Mouse (Mus musculus) erythroblast, embryonic 14.5 days (primary cell): ENCODE data around the gene Ppia. TPM values are rescaled to one million over a fixed set of nuclear protein-coding genes. Genes with fewer than 3 reads are reported as not detected.
"Not testable (repeated sequence)": the region's sequence is repeated elsewhere in the genome, so short reads cannot be mapped to it uniquely, and the experiment has no call there.

ENCODE experiments used
- H3K27me3 ChIP-seq: 2 replicates; pipeline ENCODE4 v1.6.1; 2012; ENCODE audit warnings: inconsistent platforms; ENCODE audit not compliant: control insufficient read depth
- H3K36me3 ChIP-seq: 2 replicates; pipeline ENCODE4 v1.6.1; 2012; ENCODE audit warnings: mild to moderate bottlenecking, inconsistent platforms; ENCODE audit not compliant: control insufficient read depth
- H3K4me1 ChIP-seq: 2 replicates; pipeline ENCODE4 v1.6.1; 2012; ENCODE audit warnings: inconsistent platforms; ENCODE audit not compliant: control insufficient read depth
- H3K4me3 ChIP-seq: replicated peaks from 2 replicates; pipeline ENCODE3; 2012; ENCODE audit warnings: moderate library complexity, mild to moderate bottlenecking, inconsistent platforms
- H3K9me3 ChIP-seq: 2 replicates; pipeline ENCODE4 v1.6.1; 2012; ENCODE audit warnings: low read length, inconsistent platforms, mixed read lengths; ENCODE audit not compliant: control insufficient read depth
- GATA1 ChIP-seq: IDR thresholded peaks from 2 replicates; pipeline ENCODE4 v1.6.1; 2012; ENCODE audit warnings: low read length, inconsistent platforms, mixed read lengths
- TAL1 ChIP-seq: IDR thresholded peaks from 3 replicates; pipeline ENCODE4 v1.6.1; 2012; ENCODE audit warnings: low read length, inconsistent platforms, mixed read lengths
- polyA plus RNA-seq: library from polyadenylated mRNA; stranded (reverse); fragments of >175 nt; gene quantifications from 2 replicates; pipeline ENCODE4 v1.2.3, GENCODE M21; 2012

Gene Ppia
- polyA plus RNA-seq = 5.4 and 5.5 TPM in 2 replicates

GRCm38 (mm10) chr11:6414751-6415550 lies at the start of gene Ppia:
TSS of gene Ppia (plus strand) at chr11:6415443.
- TF ChIP-seq GATA1 (no peak), TAL1 (no peak)
- Histone ChIP-seq H3K27me3 (peaks cover 2% of the 10 kb centered on the region; the same call in 1 of the 2 replicates), H3K36me3 (peaks cover 50% of the 10 kb centered on the region), H3K9me3 (peaks cover 27% of the 10 kb centered on the region), H3K4me1 (peaks cover 56% of the 10 kb centered on the region), H3K4me3 (peak within 1 kb of the TSS; percentile 82)

- Histone ChIP-seq H3K4me3 (no peak overlapping the region), H3K9me3 (no peaks in the 10 kb centered on the region), H3K36me3 (no peaks in the 10 kb centered on the region), H3K4me1 (peaks cover 13% of the 10 kb centered on the region), H3K27me3 (peaks cover 6% of the 10 kb centered on the region; the same call in 1 of the 2 replicates)
- no peak for TF ChIP-seq TAL1
Measured at GRCm38 (mm10) chr11:6365885-6366284, 49.4 kb upstream of the Ppia start.

GRCm38 (mm10) chr11:6366434-6366833 lies 48.8 kb upstream of the Ppia start:
- TF ChIP-seq TAL1 = no peak
- no peak for TF ChIP-seq GATA1
- Histone ChIP-seq H3K36me3 (no peaks in the 10 kb centered on the region), H3K9me3 (no peaks in the 10 kb centered on the region), H3K4me3 (no peak overlapping the region), H3K4me1 (peaks cover 13% of the 10 kb centered on the region), H3K27me3 (peaks cover 6% of the 10 kb centered on the region; the same call in 1 of the 2 replicates)

- Histone ChIP-seq H3K4me1 (peaks cover 13% of the 10 kb centered on the region), H3K36me3 (no peaks in the 10 kb centered on the region), H3K9me3 (no peaks in the 10 kb centered on the region), H3K27me3 (peaks cover 6% of the 10 kb centered on the region; the same call in 1 of the 2 replicates), H3K4me3 (no peak overlapping the region)
- TF ChIP-seq TAL1 (no peak), GATA1 (no peak)
Measured at GRCm38 (mm10) chr11:6367156-6367555, 48.1 kb upstream of the Ppia start.

- not testable (repeated sequence) for H3K9me3 ChIP-seq, H3K36me3 ChIP-seq, H3K27me3 ChIP-seq, H3K4me3 ChIP-seq
- peaks cover 13% of the 10 kb centered on the region for H3K4me1 ChIP-seq
Measured at GRCm38 (mm10) chr11:6367986-6368385, 47.3 kb upstream of the Ppia start.

- H3K27me3 ChIP-seq = no peaks in the 10 kb centered on the region
- TF ChIP-seq TAL1 (no peak), GATA1 (no peak)
Measured at GRCm38 (mm10) chr11:6371376-6372155, 43.7 kb upstream of the Ppia start.

GRCm38 (mm10) chr11:6372784-6373183 lies 42.5 kb upstream of the Ppia start:
- Histone ChIP-seq H3K4me3 (no peak overlapping the region), H3K36me3 (no peaks in the 10 kb centered on the region), H3K4me1 (peaks cover 5% of the 10 kb centered on the region), H3K9me3 (no peaks in the 10 kb centered on the region), H3K27me3 (no peaks in the 10 kb centered on the region)
- TF ChIP-seq TAL1 (no peak), GATA1 (no peak)

More at GRCm38 (mm10) chr11:6371376-6372155, 43.7 kb upstream of the Ppia start:
- Histone ChIP-seq H3K36me3 (no peaks in the 10 kb centered on the region), H3K4me3 (no peak overlapping the region), H3K9me3 (no peaks in the 10 kb centered on the region), H3K4me1 (peaks cover 5% of the 10 kb centered on the region)

GRCm38 (mm10) chr11:6380916-6381315 lies 34.3 kb upstream of the Ppia start:
- no peaks in the 10 kb centered on the region for H3K9me3 ChIP-seq
- H3K27me3 ChIP-seq = no peaks in the 10 kb centered on the region
- TF ChIP-seq TAL1 = no peak
- no peak for TF ChIP-seq GATA1
- H3K4me3 ChIP-seq = no peak overlapping the region
- H3K4me1 ChIP-seq = no peaks in the 10 kb centered on the region
- H3K36me3 ChIP-seq = no peaks in the 10 kb centered on the region

GRCm38 (mm10) chr11:6388126-6388725 lies 27.0 kb upstream of the Ppia start:
- H3K4me3 ChIP-seq = peak overlapping the region; percentile 91
- H3K27me3 ChIP-seq = no peaks in the 10 kb centered on the region
- H3K4me1 ChIP-seq = peaks cover 37% of the 10 kb centered on the region
- TF ChIP-seq TAL1 = no peak
- no peak for TF ChIP-seq GATA1
- H3K36me3 ChIP-seq = peaks cover 14% of the 10 kb centered on the region
- no peaks in the 10 kb centered on the region for H3K9me3 ChIP-seq
